Mouse (Mus musculus) lung, adult 2 months (tissue): ENCODE results near the gene Magi1.

Experiments used
- CTCF ChIP-seq: fragments of 200-500 bp; IDR thresholded peaks from 2 replicates; pipeline ENCODE4 v1.5.1; 2011; ENCODE audit warnings: mild to moderate bottlenecking, low read length, control low read depth; ENCODE audit not compliant: insufficient read depth
- POLR2A ChIP-seq: fragments of 200-500 bp; IDR thresholded peaks from 2 replicates; pipeline ENCODE4 v1.6.1; 2011; ENCODE audit warnings: low read depth, mild to moderate bottlenecking, control low read depth, low read length, borderline replicate concordance; ENCODE audit errors: extremely low read depth

DNA sequence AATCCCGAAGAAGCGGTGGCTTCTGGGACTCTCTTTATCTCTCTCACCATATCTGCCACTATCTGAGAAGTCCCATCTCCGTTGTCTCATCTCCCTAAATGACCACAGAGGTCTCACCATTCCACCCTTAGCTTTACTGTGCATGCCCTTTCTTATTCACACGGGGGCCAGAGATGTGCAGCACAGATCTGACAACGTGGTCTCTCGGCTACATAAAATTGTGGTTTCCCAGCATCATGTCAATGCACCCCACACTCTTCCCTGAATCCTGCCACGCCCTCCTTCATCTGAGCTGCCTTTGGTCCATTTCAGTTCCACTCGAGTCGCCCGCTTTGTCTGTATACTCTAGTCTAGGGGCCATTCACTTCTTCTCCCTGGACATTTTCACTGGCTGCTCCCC, 557.6 kb downstream of the Magi1 start:
- no peak for TF ChIP-seq CTCF
- TF ChIP-seq POLR2A = no peak
